Mouse (Mus musculus) liver, embryonic 16.5 days (tissue): Measurements from ENCODE around the gene Zkscan5. TPM values are rescaled to one million over a fixed set of nuclear protein-coding genes. Genes with fewer than 3 reads are reported as not detected.

Source experiments
- ATAC-seq: fragments of 200-750 bp; cut with Nextera tagmentation; 2 replicates; pipeline ENCODE4 v1.8.0; 2017; ENCODE audit warnings: low read depth, mild to moderate bottlenecking, moderate number of reproducible peaks, moderate library complexity
- H3K27ac ChIP-seq: fragments of 300-500 bp; sonication (generic); 2 replicates; pipeline ENCODE4 v1.5.1; 2014; ENCODE audit warnings: mild to moderate bottlenecking, low read length
- H3K27me3 ChIP-seq: fragments of 300-500 bp; sonication (generic); 2 replicates; pipeline ENCODE4 v1.6.1; 2014; ENCODE audit warnings: low read depth, low read length, mixed read lengths; ENCODE audit not compliant: control insufficient read depth, insufficient read depth
- H3K36me3 ChIP-seq: fragments of 300-500 bp; sonication (generic); 2 replicates; pipeline ENCODE4 v1.6.1; 2014; ENCODE audit warnings: mild to moderate bottlenecking; ENCODE audit not compliant: control insufficient read depth, insufficient read depth
- H3K4me1 ChIP-seq: fragments of 300-500 bp; sonication (generic); 2 replicates; pipeline ENCODE4 v1.6.1; 2014; ENCODE audit warnings: low read depth, low read length, mixed read lengths; ENCODE audit not compliant: control insufficient read depth
- H3K4me2 ChIP-seq: fragments of 300-500 bp; sonication (generic); 2 replicates; pipeline ENCODE4 v1.6.1; 2014; ENCODE audit warnings: low read depth, low read length, mixed read lengths
- H3K4me3 ChIP-seq: fragments of 300-500 bp; sonication (generic); 2 replicates; pipeline ENCODE4 v1.5.1; 2014; ENCODE audit warnings: low read depth, mild to moderate bottlenecking, low read length
- H3K9ac ChIP-seq: fragments of 300-500 bp; sonication (generic); 2 replicates; pipeline ENCODE4 v1.6.1; 2014; ENCODE audit warnings: low read depth, low read length
- H3K9me3 ChIP-seq: fragments of 300-500 bp; sonication (generic); replicated peaks from 2 replicates; pipeline ENCODE4 v1.6.1; 2016; ENCODE audit warnings: low read length; ENCODE audit not compliant: control insufficient read depth
- WGBS: fragments of 180-500 bp; shearing (Covaris S2); extraction: QIAGEN DNeasy Blood & Tissue Kit; methylation state at CpG from one replicate; pipeline ENCODE4 v1.1.7; 2014; ENCODE audit not compliant: insufficient replicate concordance; 5-methylcytosine and 5-hydroxymethylcytosine counted together
- polyA plus RNA-seq: library from polyadenylated mRNA; unstranded; fragments of >200 nt; fragmentation: Nextera tagmentation; extraction: Ambion mirVana; gene quantifications from 2 replicates; pipeline ENCODE4 v1.2.1, GENCODE M21; 2015

Zkscan5 gene
- polyA plus RNA-seq, 1 experiment from 2014 or later = 4.3 TPM

DNA sequence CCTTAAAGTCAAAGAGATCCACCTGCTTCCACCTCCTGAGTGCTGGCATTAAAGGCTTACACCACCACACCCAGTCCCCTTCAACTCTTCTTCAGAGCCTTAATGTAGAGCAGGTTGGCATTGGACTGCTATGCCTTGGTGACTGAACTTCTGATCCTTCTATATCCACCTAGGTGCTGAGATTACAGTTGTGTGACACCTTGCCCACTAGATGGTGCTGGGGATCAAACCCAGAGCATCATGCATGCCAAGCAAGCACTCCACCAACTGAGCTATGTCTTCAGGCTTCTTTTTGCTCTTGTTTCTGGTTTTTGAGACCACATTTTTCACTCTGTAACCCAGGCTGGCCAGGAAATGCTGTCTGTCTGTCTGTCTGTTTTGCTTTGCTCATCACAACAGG, 30.3 kb downstream of the Zkscan5 start:
- H3K4me3 ChIP-seq = no peak overlapping the region
- no peak overlapping the region for H3K9ac ChIP-seq
- no peak overlapping the region for H3K27ac ChIP-seq
- peaks cover 36% of the 10 kb centered on the region for H3K36me3 ChIP-seq
- no peak overlapping the region for H3K4me2 ChIP-seq
- no peaks in the 10 kb centered on the region for H3K27me3 ChIP-seq
- no peaks in the 10 kb centered on the region for H3K9me3 ChIP-seq
- peaks cover 17% of the 10 kb centered on the region for H3K4me1 ChIP-seq
- ATAC-seq = no peak

DNA sequence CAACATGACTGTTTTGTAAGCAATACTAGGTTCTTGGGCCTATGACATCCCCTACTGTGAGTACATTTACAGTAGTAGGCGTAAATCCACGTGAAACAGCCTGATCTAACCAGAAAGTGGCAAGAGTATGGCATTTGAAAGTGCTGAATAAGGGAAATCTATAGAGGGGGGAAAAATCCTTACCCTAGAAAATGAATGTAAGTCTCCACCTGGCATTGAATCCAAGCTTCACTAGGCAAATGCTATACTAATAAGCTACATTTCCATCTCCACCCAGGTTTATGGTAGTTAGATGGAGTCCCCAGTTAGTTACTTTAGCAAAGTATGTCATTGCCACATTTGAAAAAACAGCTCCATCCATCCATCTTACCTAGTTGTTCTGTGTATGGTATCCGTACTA, 45.2 kb downstream of the Zkscan5 start:
- Histone ChIP-seq H3K4me1 (no peaks in the 10 kb centered on the region), H3K4me2 (no peak overlapping the region), H3K4me3 (no peak overlapping the region), H3K36me3 (peaks cover 10% of the 10 kb centered on the region), H3K27ac (no peak overlapping the region), H3K27me3 (no peaks in the 10 kb centered on the region), H3K9ac (no peak overlapping the region), H3K9me3 (no peaks in the 10 kb centered on the region)
- 82% methylated on average over 3 of the region's 3 CpGs for WGBS
- ATAC-seq = no peak

Other genes starting within 250 kb of the Zkscan5 start
- 1.1 and 1.4 TPM in 2 replicates for gene Smurf1, start 238.7 kb upstream of the Zkscan5 start, polyA plus RNA-seq
- gene Gm4871, start 171.8 kb upstream of the Zkscan5 start, polyA plus RNA-seq = not detected in 2 replicates
- not detected in 2 replicates for gene 1700018F24Rik, start 161.6 kb upstream of the Zkscan5 start, polyA plus RNA-seq
- gene Arpc1a, start 120.7 kb upstream of the Zkscan5 start, polyA plus RNA-seq = 52.2 and 52.3 TPM in 2 replicates
- gene Kpna7, start 120.5 kb upstream of the Zkscan5 start, polyA plus RNA-seq = 0.14 and 0.17 TPM in 2 replicates
- 164 and 166 TPM in 2 replicates for gene Arpc1b, start 90.3 kb upstream of the Zkscan5 start, polyA plus RNA-seq
- 33.6 and 36.3 TPM in 2 replicates for gene Pdap1, start 64.3 kb upstream of the Zkscan5 start, polyA plus RNA-seq
- gene Bud31, start 64.2 kb upstream of the Zkscan5 start, polyA plus RNA-seq = 111 and 125 TPM in 2 replicates
- 7.3 and 7.8 TPM in 2 replicates for gene Ptcd1, start 37.5 kb upstream of the Zkscan5 start, polyA plus RNA-seq
- gene Cpsf4, start 37.3 kb upstream of the Zkscan5 start, polyA plus RNA-seq = 22.7 and 24.0 TPM in 2 replicates
- gene Atp5j2, start 12.5 kb upstream of the Zkscan5 start, polyA plus RNA-seq = 454 and 484 TPM in 2 replicates
- 6.9 and 7.9 TPM in 2 replicates for gene Zkscan14, start 2.7 kb upstream of the Zkscan5 start, polyA plus RNA-seq
- gene Zfp655, start 27.2 kb downstream of the Zkscan5 start, polyA plus RNA-seq = 18.8 and 19.3 TPM in 2 replicates
- 0.14 and 0.22 TPM in 2 replicates for gene Zscan25, start 75.9 kb downstream of the Zkscan5 start, polyA plus RNA-seq
- 0.12 and 0.13 TPM in 2 replicates for gene Cyp3a57, start 140.7 kb downstream of the Zkscan5 start, polyA plus RNA-seq